Mouse (Mus musculus) kidney, postnatal 14 days (tissue): ENCODE data around the gene Nars2.

Experiments used
- DNase-seq: peaks from one replicate; pipeline ENCODE4 v3.0.0; 2022; ENCODE audit warnings: mixed read lengths

Gene Nars2

GRCm38 (mm10) chr7:96971027-96971996, 20.0 kb downstream of the Nars2 start:
- DNase-seq, result peak; percentile 39

DNA sequence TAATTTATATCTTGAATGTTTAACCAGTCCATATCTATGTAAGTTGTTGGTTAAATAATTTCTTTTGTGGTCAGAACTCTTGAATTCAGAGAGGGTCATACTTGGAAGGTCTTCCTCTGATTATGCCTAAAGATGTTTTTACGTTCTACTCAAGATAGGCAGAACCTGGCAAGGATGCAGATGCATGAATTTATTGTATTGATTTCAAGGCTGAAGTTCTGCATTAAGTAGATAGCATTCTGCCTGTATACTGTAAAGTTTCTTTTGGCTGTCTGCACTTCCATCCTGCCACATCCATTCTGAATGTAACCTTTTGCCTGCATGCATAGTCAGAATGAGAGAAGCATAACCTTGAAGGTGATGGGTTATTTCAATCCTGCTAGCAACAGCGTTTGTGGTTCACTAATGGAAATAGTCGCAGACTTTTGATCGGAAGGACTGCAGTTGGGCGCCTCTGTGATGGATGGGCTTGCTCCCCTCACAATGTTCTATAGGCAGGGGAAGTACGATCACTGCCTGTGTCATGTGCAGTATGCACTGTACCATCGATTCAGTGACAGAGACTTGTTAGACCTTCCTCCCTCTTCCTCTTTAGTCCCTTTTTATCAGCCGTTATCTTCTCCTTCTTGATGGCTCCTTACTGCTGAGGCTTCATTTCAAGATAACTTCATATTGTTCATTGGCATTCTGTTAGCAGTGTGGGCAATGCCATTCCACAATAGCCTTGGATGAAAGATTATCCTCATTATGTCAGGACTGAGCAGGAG, 21.0 kb downstream of the Nars2 start:
- no peak for DNase-seq

GRCm38 (mm10) chr7:96975914-96976313, 24.6 kb downstream of the Nars2 start:
- no peak for DNase-seq

DNA sequence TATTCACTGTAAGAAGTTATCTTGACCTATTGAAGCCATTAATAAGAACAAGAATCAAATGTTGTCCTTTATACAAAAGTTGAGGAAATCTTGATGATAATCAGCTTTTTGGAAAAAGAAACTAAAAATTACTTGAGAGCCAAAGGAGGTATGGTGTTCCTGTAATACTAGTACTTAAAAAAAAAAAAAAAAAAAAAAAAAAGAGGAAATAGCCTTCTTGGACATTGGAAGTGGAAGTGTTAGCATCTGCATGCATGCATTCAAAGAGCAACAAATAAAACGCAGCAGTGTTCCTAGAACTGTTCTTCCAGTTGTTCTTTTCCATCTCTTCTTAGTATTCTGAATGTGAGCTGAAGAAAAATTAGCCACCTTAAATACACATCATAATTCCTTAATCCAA, 25.9 kb downstream of the Nars2 start:
- no peak for DNase-seq

DNA sequence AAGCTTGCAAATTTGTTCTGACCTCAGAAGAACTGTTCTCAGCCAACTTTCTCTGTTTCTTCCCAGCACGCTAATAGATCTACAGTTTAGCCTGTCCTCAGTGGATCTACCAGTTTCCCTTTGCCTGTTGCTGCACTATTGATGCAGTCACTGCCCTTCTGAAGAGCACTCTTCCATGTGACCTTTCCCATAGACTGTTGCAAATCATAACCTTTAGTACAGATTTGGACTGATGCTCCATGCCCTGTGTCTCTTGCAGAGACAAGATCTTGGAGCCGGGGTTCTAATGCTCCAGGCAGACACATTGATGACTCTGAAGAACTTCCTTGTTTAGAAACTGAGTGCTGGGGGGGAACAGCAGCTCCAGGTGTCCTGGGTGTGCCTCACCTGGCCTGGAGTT, 30.1 kb downstream of the Nars2 start:
- DNase-seq, result no peak

DNA sequence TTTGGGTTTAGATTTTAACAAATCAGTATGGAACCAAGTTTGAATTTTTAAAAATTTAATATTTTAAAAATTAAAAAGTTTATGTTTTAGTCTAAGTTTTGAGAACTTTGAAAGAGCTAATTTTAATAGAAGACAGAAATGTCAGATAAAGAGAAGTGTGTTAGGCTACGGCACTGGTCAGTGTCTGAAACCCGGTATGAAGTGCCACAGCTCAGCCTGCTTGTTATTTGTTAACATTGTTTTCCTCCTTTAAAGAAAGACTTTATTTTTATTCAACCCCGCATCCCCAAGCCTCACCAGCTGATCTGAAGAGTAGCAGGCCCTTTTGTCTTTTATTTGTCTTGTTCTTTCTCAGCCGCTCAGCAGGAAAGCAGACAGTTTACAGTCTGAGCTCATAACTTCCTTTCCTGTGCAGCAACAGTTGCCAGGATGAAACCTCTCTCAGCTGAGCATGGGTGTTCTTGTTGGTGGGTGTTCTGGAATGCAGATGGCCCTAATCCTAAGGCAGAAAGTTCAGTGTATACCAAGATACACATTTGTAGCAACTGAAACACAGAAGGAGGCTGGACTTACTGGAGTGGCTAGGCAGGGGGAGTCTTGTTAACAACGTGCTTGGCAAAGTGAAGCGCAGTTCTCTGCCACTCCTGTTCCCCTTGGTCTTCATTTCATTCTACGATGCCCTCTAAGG, 32.5 kb downstream of the Nars2 start:
- peak; percentile 34 for DNase-seq

GRCm38 (mm10) chr7:96985798-96986197, 34.5 kb downstream of the Nars2 start:
- peak; percentile 69 for DNase-seq

- DNase-seq, result no peak
Observed at GRCm38 (mm10) chr7:96986795-96987445, 35.6 kb downstream of the Nars2 start.

- DNase-seq, result peak; percentile 27
Observed at GRCm38 (mm10) chr7:96987676-96988075, 36.4 kb downstream of the Nars2 start.

DNA sequence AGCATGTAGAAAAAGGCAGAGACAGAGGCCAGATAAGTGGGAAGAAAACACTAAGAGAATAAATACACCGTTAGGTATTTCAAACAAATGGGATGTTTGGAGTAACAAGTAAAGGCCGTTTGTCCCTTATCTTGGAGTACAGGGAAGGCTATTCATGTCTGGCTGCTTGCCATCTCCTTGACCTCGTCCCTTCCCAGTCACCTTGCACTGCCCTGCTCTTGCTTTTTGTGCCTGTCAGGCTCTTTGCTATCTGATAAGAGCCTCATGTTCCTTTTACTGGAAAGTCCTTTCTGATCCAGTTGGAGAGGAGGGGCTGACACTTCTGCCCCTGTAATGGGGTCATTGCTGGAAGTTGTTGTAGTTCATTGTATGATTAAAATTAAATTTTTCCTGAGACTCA, 61.7 kb downstream of the Nars2 start:
- peak; percentile 18 for DNase-seq

DNA sequence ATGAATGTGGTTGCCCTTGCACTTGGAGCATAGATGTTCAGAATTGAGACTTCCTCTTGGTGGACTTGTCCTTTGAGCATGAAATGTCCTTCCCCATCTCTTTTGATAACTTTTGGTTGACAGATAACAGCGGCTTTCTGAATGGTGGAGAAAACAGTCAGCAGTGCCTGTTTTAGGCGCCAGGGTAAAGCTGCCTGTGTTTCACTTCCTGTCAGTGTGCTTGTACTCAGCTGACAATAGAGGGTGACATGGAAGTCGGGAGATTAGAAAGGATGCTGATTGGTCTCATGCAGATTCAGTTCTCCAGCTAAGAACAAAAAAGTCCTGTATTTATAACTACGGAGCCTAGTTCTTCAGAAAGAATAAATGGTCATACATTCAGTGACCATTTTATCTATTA, 66.7 kb downstream of the Nars2 start:
- peak; percentile 4 for DNase-seq

DNA sequence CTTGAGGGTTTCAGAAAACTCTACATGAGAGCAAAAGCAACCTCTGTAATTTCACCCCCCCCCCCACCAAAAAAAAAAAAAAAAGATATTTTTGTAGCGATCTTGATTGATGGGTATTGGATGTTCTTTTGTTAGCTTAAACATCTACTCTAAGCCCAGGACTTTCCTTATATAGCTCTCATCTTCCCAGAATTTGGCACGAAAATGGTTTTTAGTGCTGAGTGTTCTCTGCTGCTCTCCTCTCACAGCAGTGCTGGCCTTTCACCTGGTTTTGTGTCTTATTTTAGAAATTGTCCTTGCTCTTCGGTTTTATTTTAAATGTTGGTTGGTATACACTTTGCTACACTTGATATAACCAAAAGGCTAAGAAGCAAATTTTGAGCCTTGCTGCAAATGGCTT, 67.1 kb downstream of the Nars2 start:
- no peak for DNase-seq

DNA sequence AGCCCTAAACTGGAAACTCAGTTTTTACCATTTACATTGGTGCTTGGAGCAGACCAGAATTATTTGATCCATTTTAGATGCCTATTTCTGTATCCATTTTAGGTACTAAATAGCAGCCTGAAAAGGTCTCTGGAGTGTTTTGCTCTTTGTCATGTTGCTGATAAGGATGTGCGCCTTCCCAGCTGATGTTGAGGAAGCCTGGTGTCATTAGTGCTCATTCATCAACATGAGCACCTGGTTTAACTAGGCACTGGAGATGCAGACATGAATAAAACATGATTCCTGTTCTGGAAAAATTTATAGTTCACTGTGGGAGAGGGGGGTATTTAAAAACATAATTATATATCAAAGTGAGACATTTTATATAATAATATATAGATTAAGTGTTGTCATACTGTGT, 68.0 kb downstream of the Nars2 start:
- no peak for DNase-seq

GRCm38 (mm10) chr7:97026772-97027358, 75.6 kb downstream of the Nars2 start:
- no peak for DNase-seq

GRCm38 (mm10) chr7:97029151-97029550, 77.8 kb downstream of the Nars2 start:
- no peak for DNase-seq

GRCm38 (mm10) chr7:97032412-97032811, 81.1 kb downstream of the Nars2 start:
- DNase-seq, result peak; percentile 4

GRCm38 (mm10) chr7:97039641-97040040, 88.3 kb downstream of the Nars2 start:
- DNase-seq, result no peak

- DNase-seq, result no peak
Observed at GRCm38 (mm10) chr7:97041868-97042449, 90.7 kb downstream of the Nars2 start.

GRCm38 (mm10) chr7:97042981-97043380, 91.7 kb downstream of the Nars2 start:
- peak; percentile 8 for DNase-seq

GRCm38 (mm10) chr7:97060966-97061365, 109.7 kb downstream of the Nars2 start:
- no peak for DNase-seq

DNA sequence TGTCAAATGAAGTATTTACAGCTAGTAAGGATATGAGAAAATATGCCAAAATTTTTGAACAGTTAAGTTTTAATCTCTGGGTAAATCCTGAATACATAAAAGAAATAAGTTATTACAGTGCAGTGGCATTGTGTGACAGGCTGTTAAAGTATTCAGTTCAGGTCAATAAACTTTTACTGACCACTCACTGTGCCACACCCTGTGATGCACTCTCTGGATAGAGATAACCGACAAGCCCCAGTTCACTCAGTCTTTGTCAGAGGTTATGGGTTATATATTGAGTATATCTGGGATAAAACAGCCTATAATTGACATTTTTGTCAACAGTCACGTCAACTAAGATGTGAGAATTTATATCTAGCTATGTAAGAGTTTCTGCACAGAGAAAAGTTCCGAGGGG, 120.2 kb downstream of the Nars2 start:
- DNase-seq, result no peak

DNA sequence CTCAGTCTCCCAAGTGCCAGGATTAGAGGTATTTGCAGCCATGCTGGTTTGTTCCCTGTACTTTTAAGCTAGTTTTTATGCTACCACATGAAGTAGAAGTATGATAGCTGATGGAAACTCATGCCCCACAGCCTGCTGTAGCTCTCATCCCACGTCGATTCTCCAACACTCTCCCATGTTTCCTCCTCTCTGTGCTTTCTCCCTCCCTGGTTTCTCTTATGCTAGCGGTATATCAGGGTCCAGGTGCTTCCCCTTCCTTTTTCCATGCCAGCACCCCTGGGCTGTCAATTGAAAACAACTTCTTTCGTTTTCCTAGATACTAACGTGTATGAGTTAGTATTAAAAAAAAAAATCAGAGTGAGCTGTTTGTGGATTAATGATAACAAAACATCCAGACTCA, 120.8 kb downstream of the Nars2 start:
- no peak for DNase-seq
